Mouse (Mus musculus) erythroid progenitor cell, adult 5-6 weeks (primary cell): ENCODE data around the gene Gm3543. TPM values are rescaled to one million over a fixed set of nuclear protein-coding genes. Genes with fewer than 3 reads are reported as not detected.
"Not testable (repeated sequence)": the region's sequence is repeated elsewhere in the genome, so short reads cannot be mapped to it uniquely, and the experiment has no call there.

Source experiments
- ATAC-seq: replicated peaks from 2 replicates; pipeline ENCODE4 v1.8.0; 2016; ENCODE audit warnings: moderate number of reproducible peaks, mild to moderate bottlenecking, moderate TSS enrichment, inconsistent platforms; ENCODE audit not compliant: poor library complexity, low FRiP score, severe bottlenecking
- total RNA-seq, 2 experiments: library from RNA; stranded (forward) in 1 of 2; stranded (reverse) in 1 of 2; fragments of 150-400 nt in 1 of 2; fragments of 186-747, 209-891 nt in 1 of 2; gene quantifications; 2 replicates each; pipeline versions ENCODE4 v1.2.3 to v1.2.4; 2015 to 2017; ENCODE audit warnings: low replicate concordance in 2 of 2

Gm3543 gene
- not detected in 2 replicates for total RNA-seq (2015; ENCODE audit: low replicate concordance)
- total RNA-seq (2017; ENCODE audit: low replicate concordance) = not detected in 2 replicates

- ATAC-seq = not testable (repeated sequence)
Measured at GRCm38 (mm10) chr14:41983225-41983624, at the start of gene Gm3543. Gene Gm3543 (minus strand): TSS chr14:41983325.

- ATAC-seq = not testable (repeated sequence)
Measured at GRCm38 (mm10) chr14:41968596-41968995, 14.5 kb downstream of the Gm3543 start.

- not testable (repeated sequence) for ATAC-seq
Measured at GRCm38 (mm10) chr14:41967827-41968226, 15.3 kb downstream of the Gm3543 start, which contains the start of gene Gm6401. Gene Gm6401 (minus strand): TSS chr14:41967927.

DNA sequence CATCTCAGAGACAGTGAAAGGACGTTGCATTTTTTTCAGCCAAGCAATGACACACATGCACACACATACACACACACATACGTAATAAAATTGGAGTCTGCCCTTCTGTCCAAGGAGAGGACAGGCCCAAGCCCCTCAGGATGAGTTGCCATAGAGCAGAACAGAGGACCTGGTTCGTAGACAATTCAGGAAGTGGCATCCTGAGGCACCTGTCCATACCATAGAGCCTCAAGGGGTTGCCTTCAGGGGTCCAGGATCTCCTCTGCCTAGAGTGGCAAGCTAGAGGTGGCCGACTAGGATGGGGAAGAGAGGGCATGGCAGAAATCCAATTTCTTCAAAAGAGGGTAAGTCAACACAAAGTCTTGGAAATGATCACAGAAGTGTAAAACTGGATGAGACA, 19.0 kb downstream of the Gm3543 start:
- ATAC-seq = not testable (repeated sequence)

GRCm38 (mm10) chr14:41943695-41944094, 39.4 kb downstream of the Gm3543 start, which contains the start of gene 1700024B05Rik:
Gene 1700024B05Rik (plus strand): TSS chr14:41943995.
- ATAC-seq = not testable (repeated sequence)

Other genes starting within 250 kb of the Gm3543 start
- not detected in 2 replicates for gene Gm7929, start 232.7 kb downstream of the Gm3543 start, total RNA-seq (2015; ENCODE audit: low replicate concordance)
- not detected in 2 replicates for gene Gm7929, start 232.7 kb downstream of the Gm3543 start, total RNA-seq (2017; ENCODE audit: low replicate concordance)
- gene Gm47189, start 210.9 kb downstream of the Gm3543 start, total RNA-seq (2015; ENCODE audit: low replicate concordance) = not detected in 2 replicates
- gene Gm47189, start 210.9 kb downstream of the Gm3543 start, total RNA-seq (2017; ENCODE audit: low replicate concordance) = not detected in 2 replicates
- not detected in 2 replicates for gene Gm7980, start 76.0 kb downstream of the Gm3543 start, total RNA-seq (2015; ENCODE audit: low replicate concordance)
- gene Gm7980, start 76.0 kb downstream of the Gm3543 start, total RNA-seq (2017; ENCODE audit: low replicate concordance) = not detected in 2 replicates
- gene 1700049E17Rik1, start 58.4 kb downstream of the Gm3543 start, total RNA-seq (2015; ENCODE audit: low replicate concordance) = not detected in 2 replicates
- gene 1700049E17Rik1, start 58.4 kb downstream of the Gm3543 start, total RNA-seq (2017; ENCODE audit: low replicate concordance) = not detected in 2 replicates
- not detected in 2 replicates for gene 1700024B05Rik, start 39.3 kb downstream of the Gm3543 start, total RNA-seq (2015; ENCODE audit: low replicate concordance)
- gene 1700024B05Rik, start 39.3 kb downstream of the Gm3543 start, total RNA-seq (2017; ENCODE audit: low replicate concordance) = not detected in 2 replicates
- gene Gm6401, start 15.4 kb downstream of the Gm3543 start, total RNA-seq (2015; ENCODE audit: low replicate concordance) = not detected in 2 replicates
- not detected in 2 replicates for gene Gm6401, start 15.4 kb downstream of the Gm3543 start, total RNA-seq (2017; ENCODE audit: low replicate concordance)
- gene Gm7951, start 134.0 kb upstream of the Gm3543 start, total RNA-seq (2015; ENCODE audit: low replicate concordance) = not detected in 2 replicates
- not detected in 2 replicates for gene Gm7951, start 134.0 kb upstream of the Gm3543 start, total RNA-seq (2017; ENCODE audit: low replicate concordance)
- gene Gm17027, start 179.3 kb upstream of the Gm3543 start, total RNA-seq (2015; ENCODE audit: low replicate concordance) = not detected in 2 replicates
- not detected in 2 replicates for gene Gm17027, start 179.3 kb upstream of the Gm3543 start, total RNA-seq (2017; ENCODE audit: low replicate concordance)
- not detected in 2 replicates for gene Gm3573, start 207.5 kb upstream of the Gm3543 start, total RNA-seq (2015; ENCODE audit: low replicate concordance)
- gene Gm3573, start 207.5 kb upstream of the Gm3543 start, total RNA-seq (2017; ENCODE audit: low replicate concordance) = not detected in 2 replicates